Mouse (Mus musculus) hindbrain, embryonic 10.5 days (tissue): ENCODE measurements around the gene Gng13. TPM values are rescaled to one million over a fixed set of nuclear protein-coding genes. Genes with fewer than 3 reads are reported as not detected.
"Not testable (repeated sequence)": the region's sequence is repeated elsewhere in the genome, so short reads cannot be mapped to it uniquely, and the experiment has no call there.

Experiments
- DNase-seq: peaks from one replicate; pipeline ENCODE4 v3.0.0-alpha.2; 2017; ENCODE audit warnings: low spot score
- H3K27ac ChIP-seq: fragments of 300-500 bp; sonication (generic); 2 replicates; pipeline ENCODE4 v1.5.1; 2016; ENCODE audit warnings: mild to moderate bottlenecking, moderate library complexity
- H3K27me3 ChIP-seq: fragments of 300-500 bp; sonication (generic); 2 replicates; pipeline ENCODE4 v1.6.1; 2016; ENCODE audit warnings: mild to moderate bottlenecking; ENCODE audit not compliant: poor library complexity, insufficient read depth, severe bottlenecking
- H3K36me3 ChIP-seq: fragments of 300-500 bp; sonication (generic); 2 replicates; pipeline ENCODE4 v1.6.1; 2016; ENCODE audit warnings: mild to moderate bottlenecking, moderate library complexity
- H3K4me1 ChIP-seq: fragments of 300-500 bp; sonication (generic); replicated peaks from 2 replicates; pipeline ENCODE4 v1.6.1; 2016; ENCODE audit warnings: mild to moderate bottlenecking
- H3K4me3 ChIP-seq: fragments of 300-500 bp; sonication (generic); 2 replicates; pipeline ENCODE4 v1.5.1; 2016; ENCODE audit warnings: mild to moderate bottlenecking, moderate library complexity
- H3K9me3 ChIP-seq: fragments of 300-500 bp; sonication (generic); 2 replicates; pipeline ENCODE4 v1.6.1; 2016; ENCODE audit warnings: mild to moderate bottlenecking, moderate library complexity
- WGBS: fragments of 180-500 bp; shearing (Covaris S2); methylation state at CpG from one replicate; pipeline ENCODE4 v1.1.7; 2016; 5-methylcytosine and 5-hydroxymethylcytosine counted together
- polyA plus RNA-seq: library from polyadenylated mRNA; unstranded; fragments of >200 nt; fragmentation: Nextera tagmentation; extraction: Ambion mirVana; gene quantifications from 2 replicates; pipeline ENCODE4 v1.2.1, GENCODE M21; 2016

Gene Gng13
- polyA plus RNA-seq, 1 experiment from 2014 or later: 4.4 TPM

- Histone ChIP-seq H3K9me3 (no peaks in the 10 kb centered on the region), H3K36me3 (no peaks in the 10 kb centered on the region), H3K27ac (no peak overlapping the region), H3K4me1 (no peaks in the 10 kb centered on the region), H3K27me3 (peaks cover 6% of the 10 kb centered on the region; the same call in 1 of the 2 replicates), H3K4me3 (no peak overlapping the region)
- no peak for DNase-seq
- WGBS: 81% methylated on average over 7 of the region's 7 CpGs
Measured at GRCm38 (mm10) chr17:25738861-25739260, 21.9 kb downstream of the Gng13 start.

- H3K4me3 ChIP-seq, H3K36me3 ChIP-seq, DNase-seq, H3K4me1 ChIP-seq, H3K27me3 ChIP-seq, H3K9me3 ChIP-seq, H3K27ac ChIP-seq: not testable (repeated sequence)
- 72% methylated on average over 12 of the region's 12 CpGs for WGBS
Measured at GRCm38 (mm10) chr17:25741471-25741870, 24.5 kb downstream of the Gng13 start.

- H3K4me1 ChIP-seq: no peaks in the 10 kb centered on the region
- H3K36me3 ChIP-seq: no peaks in the 10 kb centered on the region
- H3K27ac ChIP-seq: no peak overlapping the region
- no peak overlapping the region for H3K4me3 ChIP-seq
- H3K27me3 ChIP-seq: no peaks in the 10 kb centered on the region; the same call in 1 of the 2 replicates
- no peak for DNase-seq
- no peaks in the 10 kb centered on the region for H3K9me3 ChIP-seq
- 96% methylated on average over 9 of the region's 9 CpGs for WGBS
Measured at GRCm38 (mm10) chr17:25743831-25744230, 26.9 kb downstream of the Gng13 start.

GRCm38 (mm10) chr17:25744311-25744710 lies 27.3 kb downstream of the Gng13 start:
- no peaks in the 10 kb centered on the region for H3K36me3 ChIP-seq
- DNase-seq: no peak
- 81% methylated on average over 10 of the region's 10 CpGs for whole genome bisulfite sequencing
- no peaks in the 10 kb centered on the region for H3K4me1 ChIP-seq
- H3K9me3 ChIP-seq: no peaks in the 10 kb centered on the region
- H3K4me3 ChIP-seq: no peak overlapping the region
- no peak overlapping the region for H3K27ac ChIP-seq
- no peaks in the 10 kb centered on the region; the same call in 1 of the 2 replicates for H3K27me3 ChIP-seq

- Histone ChIP-seq H3K36me3 (no peaks in the 10 kb centered on the region), H3K4me1 (peaks cover 4% of the 10 kb centered on the region; the same call in 1 of the 2 replicates), H3K9me3 (no peaks in the 10 kb centered on the region), H3K27ac (no peak overlapping the region), H3K27me3 (no peaks in the 10 kb centered on the region), H3K4me3 (no peak overlapping the region)
- WGBS: 97% methylated on average over 4 of the region's 4 CpGs
- DNase-seq: no peak
Measured at GRCm38 (mm10) chr17:25748238-25748637, 31.3 kb downstream of the Gng13 start.

- Histone ChIP-seq H3K4me1 (peaks cover 4% of the 10 kb centered on the region; the same call in 1 of the 2 replicates), H3K27me3 (no peaks in the 10 kb centered on the region), H3K27ac (no peak overlapping the region), H3K9me3 (no peaks in the 10 kb centered on the region), H3K36me3 (no peaks in the 10 kb centered on the region), H3K4me3 (no peak overlapping the region)
- DNase-seq: no peak
- 89% methylated on average over 6 of the region's 6 CpGs for WGBS
Measured at GRCm38 (mm10) chr17:25749314-25749713, 32.3 kb downstream of the Gng13 start.

- Histone ChIP-seq H3K36me3 (no peaks in the 10 kb centered on the region), H3K27me3 (no peaks in the 10 kb centered on the region), H3K4me3 (no peak overlapping the region), H3K27ac (no peak overlapping the region), H3K4me1 (peaks cover 21% of the 10 kb centered on the region), H3K9me3 (no peaks in the 10 kb centered on the region)
- no peak for DNase-seq
- WGBS: 79% methylated on average over 5 of the region's 5 CpGs
Measured at GRCm38 (mm10) chr17:25751446-25751845, 34.5 kb downstream of the Gng13 start.

GRCm38 (mm10) chr17:25754241-25754640 lies 37.3 kb downstream of the Gng13 start, which contains the start of gene Msln:
Gene Msln (minus strand): TSS chr17:25754378.
- Histone ChIP-seq H3K9me3 (no peaks in the 10 kb centered on the region), H3K27me3 (peaks cover 17% of the 10 kb centered on the region), H3K4me1 (peaks cover 21% of the 10 kb centered on the region), H3K27ac (no peak within 1 kb of the TSS), H3K36me3 (no peaks in the 10 kb centered on the region), H3K4me3 (no peak within 1 kb of the TSS)
- DNase-seq: no peak
- WGBS: 89% methylated on average over 9 of the region's 9 CpGs

- peaks cover 21% of the 10 kb centered on the region for H3K4me1 ChIP-seq
- H3K36me3 ChIP-seq: no peaks in the 10 kb centered on the region
- peaks cover 19% of the 10 kb centered on the region for H3K27me3 ChIP-seq
- H3K9me3 ChIP-seq: no peaks in the 10 kb centered on the region
- WGBS: 80% methylated on average over 4 of the region's 4 CpGs
- no peak for DNase-seq
- no peak overlapping the region for H3K27ac ChIP-seq
- H3K4me3 ChIP-seq: no peak overlapping the region
Measured at GRCm38 (mm10) chr17:25755086-25755485, 38.1 kb downstream of the Gng13 start.

- DNase-seq: no peak
- Histone ChIP-seq H3K27me3 (peaks cover 19% of the 10 kb centered on the region), H3K27ac (peak overlapping the region; percentile 16; the same call in 1 of the 2 replicates), H3K36me3 (no peaks in the 10 kb centered on the region), H3K4me1 (peaks cover 21% of the 10 kb centered on the region), H3K9me3 (no peaks in the 10 kb centered on the region), H3K4me3 (no peak overlapping the region)
- WGBS: 57% methylated on average over 4 of the region's 4 CpGs
Measured at GRCm38 (mm10) chr17:25755627-25756377, 38.8 kb downstream of the Gng13 start.

- WGBS: 78% methylated on average over 9 of the region's 9 CpGs
- H3K4me3 ChIP-seq: no peak overlapping the region
- H3K9me3 ChIP-seq: no peaks in the 10 kb centered on the region
Measured at GRCm38 (mm10) chr17:25756378-25757242, 39.6 kb downstream of the Gng13 start.

GRCm38 (mm10) chr17:25757691-25758090 lies 40.7 kb downstream of the Gng13 start:
- WGBS: 75% methylated on average over 3 of the region's 3 CpGs
- Histone ChIP-seq H3K27ac (no peak overlapping the region), H3K4me3 (no peak overlapping the region), H3K27me3 (peaks cover 19% of the 10 kb centered on the region), H3K4me1 (peaks cover 33% of the 10 kb centered on the region), H3K36me3 (no peaks in the 10 kb centered on the region), H3K9me3 (no peaks in the 10 kb centered on the region)
- DNase-seq: no peak

More at GRCm38 (mm10) chr17:25756378-25757242, 39.6 kb downstream of the Gng13 start:
- no peaks in the 10 kb centered on the region for H3K36me3 ChIP-seq
- peaks cover 26% of the 10 kb centered on the region for H3K4me1 ChIP-seq
- peaks cover 19% of the 10 kb centered on the region for H3K27me3 ChIP-seq
- DNase-seq: no peak
- H3K27ac ChIP-seq: no peak overlapping the region

- H3K27me3 ChIP-seq: peaks cover 25% of the 10 kb centered on the region
- H3K27ac ChIP-seq: no peak overlapping the region
Measured at GRCm38 (mm10) chr17:25760148-25760547, 43.2 kb downstream of the Gng13 start.

More at GRCm38 (mm10) chr17:25760148-25760547, 43.2 kb downstream of the Gng13 start:
- Histone ChIP-seq H3K4me3 (no peak overlapping the region), H3K4me1 (peaks cover 29% of the 10 kb centered on the region), H3K36me3 (no peaks in the 10 kb centered on the region), H3K9me3 (no peaks in the 10 kb centered on the region)
- WGBS: 83% methylated on average over 8 of the region's 8 CpGs
- no peak for DNase-seq
